Mouse (Mus musculus): ENCODE data around the gene Dst. TPM values are rescaled to one million over a fixed set of nuclear protein-coding genes. Genes with fewer than 3 reads are reported as not detected.

Dst gene
- 78.0 TPM for polyA plus RNA-seq (2014; fragmentation: Illumina TruSeq; extraction: RNeasy Lipid Tissue Mini Kit (QIAGEN cat#74804); ENCODE audit: low read depth, low replicate concordance)

DNA sequence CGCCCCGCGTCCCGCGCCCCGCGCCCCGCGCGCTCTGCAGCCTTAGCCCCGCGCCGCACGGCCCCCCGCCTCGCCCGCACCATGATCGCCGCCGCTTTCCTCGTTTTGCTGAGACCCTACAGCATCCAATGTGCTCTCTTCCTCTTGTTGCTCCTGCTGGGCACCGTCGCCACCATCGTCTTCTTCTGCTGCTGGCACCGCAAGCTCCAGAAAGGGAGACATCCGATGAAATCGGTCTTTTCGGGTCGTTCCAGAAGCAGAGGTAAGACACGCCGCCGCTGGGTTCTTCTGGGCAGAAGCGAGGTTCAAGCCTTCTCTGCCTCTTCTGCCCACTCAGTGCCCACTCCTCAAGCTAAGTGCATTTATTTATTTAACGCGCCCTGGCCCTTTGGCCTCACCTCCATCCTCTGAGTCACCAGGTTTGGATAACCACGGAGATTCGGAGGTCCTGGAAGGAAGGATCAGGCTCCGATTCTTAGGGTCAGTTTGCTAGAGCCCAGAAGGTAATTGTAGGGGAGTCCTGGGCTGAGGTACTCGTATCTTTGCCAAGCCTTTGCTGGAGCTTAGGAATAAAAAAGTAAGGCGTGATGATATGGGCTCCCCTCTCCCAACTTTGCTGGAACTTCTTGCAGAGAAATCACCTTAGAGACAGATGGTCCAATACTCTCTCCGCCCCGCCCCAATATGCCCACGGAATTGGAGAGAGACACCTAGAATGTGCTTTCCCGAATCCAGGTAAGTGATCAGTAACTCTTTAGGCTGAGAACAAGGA is at the start of gene Dst:
TSS of gene Dst (plus strand) at position 35 of the 772 bp plus-strand sequence.

DNA sequence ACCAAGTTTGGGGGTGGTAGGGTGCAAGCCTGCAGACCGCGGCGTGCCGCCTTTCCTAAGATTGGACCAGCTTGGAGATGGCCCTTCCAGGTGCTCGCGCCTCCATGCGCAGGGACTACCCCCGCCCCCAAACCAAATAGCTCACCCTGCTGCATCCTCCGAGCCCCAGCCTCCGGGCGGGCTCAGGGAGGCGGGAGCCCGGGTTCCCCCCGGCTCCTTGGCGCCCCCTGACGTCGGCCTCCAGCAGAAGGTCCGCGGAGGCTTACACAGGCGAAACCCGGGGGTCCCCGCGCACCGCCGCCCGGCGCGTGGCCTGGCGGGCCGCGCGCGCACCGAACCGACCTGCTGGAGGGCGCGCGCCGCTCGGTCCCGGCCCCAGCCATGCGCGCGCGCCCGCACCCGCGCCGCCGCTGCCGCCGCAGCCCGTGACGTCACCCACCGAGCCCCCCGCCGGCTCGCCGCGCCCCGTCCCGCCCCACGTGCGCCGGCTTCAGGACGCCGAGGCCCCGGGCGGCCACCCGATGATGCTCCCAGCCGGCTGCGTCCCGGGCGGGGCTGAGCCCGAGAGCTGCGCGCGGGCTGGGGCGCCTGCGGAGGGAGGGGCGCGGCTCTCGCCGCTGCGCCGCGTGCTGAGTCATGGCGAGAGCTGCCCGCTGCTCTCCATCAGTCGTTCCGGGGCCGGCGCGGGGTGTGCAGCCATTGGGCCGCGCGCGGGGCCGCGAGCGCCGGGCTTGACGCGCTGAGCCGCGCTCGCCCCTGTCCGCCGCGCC is 419 bp upstream of the Dst start, which contains the start of gene Bend6:
TSS of gene Bend6 (minus strand) at position 396 of the 770 bp plus-strand sequence.

Other genes starting within 250 kb of the Dst start
- gene Prim2, start 238.4 kb upstream of the Dst start, polyA plus RNA-seq (2014; fragmentation: Illumina TruSeq; extraction: RNeasy Lipid Tissue Mini Kit (QIAGEN cat#74804); ENCODE audit: low read depth, low replicate concordance), result 6.5 TPM
- gene Rab23, start 188.3 kb upstream of the Dst start, polyA plus RNA-seq (2014; fragmentation: Illumina TruSeq; extraction: RNeasy Lipid Tissue Mini Kit (QIAGEN cat#74804); ENCODE audit: low read depth, low replicate concordance), result 29.1 TPM
- gene Bag2, start 150.4 kb upstream of the Dst start, polyA plus RNA-seq (2014; fragmentation: Illumina TruSeq; extraction: RNeasy Lipid Tissue Mini Kit (QIAGEN cat#74804); ENCODE audit: low read depth, low replicate concordance), result 23.2 TPM
- gene Zfp451, start 93.6 kb upstream of the Dst start, polyA plus RNA-seq (2014; fragmentation: Illumina TruSeq; extraction: RNeasy Lipid Tissue Mini Kit (QIAGEN cat#74804); ENCODE audit: low read depth, low replicate concordance), result 45.6 TPM
- 2.4 TPM for gene Bend6, start 409 bp upstream of the Dst start, polyA plus RNA-seq (2014; fragmentation: Illumina TruSeq; extraction: RNeasy Lipid Tissue Mini Kit (QIAGEN cat#74804); ENCODE audit: low read depth, low replicate concordance)